Mouse (Mus musculus): Measurements from ENCODE around the gene Rpl21.
A peak's percentile ranks its signal among the peaks of the same experiment; 100 is the strongest.

Gene Rpl21

GRCm38 (mm10) chr5:146834959-146835358 lies 2.3 kb downstream of the Rpl21 start:
- no peak for DNase-seq

GRCm38 (mm10) chr5:146837967-146838720 lies 5.5 kb downstream of the Rpl21 start:
- DNase-seq: no peak

GRCm38 (mm10) chr5:146838836-146839648 lies 6.4 kb downstream of the Rpl21 start:
- no peak for DNase-seq

- no peak for DNase-seq
Observed at GRCm38 (mm10) chr5:146839760-146840159, 7.1 kb downstream of the Rpl21 start.

GRCm38 (mm10) chr5:146840422-146840821 lies 7.7 kb downstream of the Rpl21 start:
- DNase-seq: no peak

- DNase-seq: no peak
Observed at GRCm38 (mm10) chr5:146841301-146841700, 8.6 kb downstream of the Rpl21 start.

- no peak for DNase-seq
Observed at GRCm38 (mm10) chr5:146841996-146842395, 9.3 kb downstream of the Rpl21 start.

GRCm38 (mm10) chr5:146844301-146844941 lies 11.7 kb downstream of the Rpl21 start:
- DNase-seq: peak in 1 of 2 experiments; percentile 29

- peak; percentile 79 to 84 for DNase-seq
Observed at GRCm38 (mm10) chr5:146844945-146845365, 12.3 kb downstream of the Rpl21 start, which contains the start of gene Rasl11a. Rasl11a (plus strand) TSS chr5:146845071.

- no peak for DNase-seq
Observed at GRCm38 (mm10) chr5:146846489-146846888, 13.8 kb downstream of the Rpl21 start.

- DNase-seq: no peak
Observed at GRCm38 (mm10) chr5:146848936-146849582, 16.4 kb downstream of the Rpl21 start.

- no peak for DNase-seq
Observed at GRCm38 (mm10) chr5:146856106-146856505, 23.4 kb downstream of the Rpl21 start.

GRCm38 (mm10) chr5:146857620-146858019 lies 24.9 kb downstream of the Rpl21 start:
- DNase-seq: no peak

GRCm38 (mm10) chr5:146858772-146859171 lies 26.1 kb downstream of the Rpl21 start:
- no peak for DNase-seq

GRCm38 (mm10) chr5:146859246-146859645 lies 26.6 kb downstream of the Rpl21 start:
- no peak for DNase-seq

- no peak for DNase-seq
Observed at GRCm38 (mm10) chr5:146860222-146860998, 27.7 kb downstream of the Rpl21 start.

GRCm38 (mm10) chr5:146861588-146861987 lies 28.9 kb downstream of the Rpl21 start:
- DNase-seq: no peak

GRCm38 (mm10) chr5:146865511-146865910 lies 32.8 kb downstream of the Rpl21 start:
- no peak for DNase-seq

- DNase-seq: no peak
Observed at GRCm38 (mm10) chr5:146866277-146866676, 33.6 kb downstream of the Rpl21 start.

- DNase-seq: peak; percentile 27 to 43
Observed at GRCm38 (mm10) chr5:146867246-146867945, 34.7 kb downstream of the Rpl21 start.

GRCm38 (mm10) chr5:146867946-146868314 lies 35.2 kb downstream of the Rpl21 start:
- peak in 1 of 2 experiments; percentile 27 for DNase-seq

Data from cerebellum, postnatal 25 days (tissue).